Mouse (Mus musculus) left cerebral cortex, adult 9 months (tissue): ENCODE measurements at regions not wholly inside any gene's neighbourhood (a gene's known extent, or its start where the extent isn't known, plus 50 kb on each side); places are given as distances from the start of the nearest gene placed in this dataset.
A peak's percentile ranks its signal among the peaks of the same experiment; 100 is the strongest.

Experiments
- DNase-seq, 2 experiments: peaks; one replicate each; pipeline ENCODE4 v3.0.0; 2022; ENCODE audit warnings: low spot score in 2 of 2

DNA sequence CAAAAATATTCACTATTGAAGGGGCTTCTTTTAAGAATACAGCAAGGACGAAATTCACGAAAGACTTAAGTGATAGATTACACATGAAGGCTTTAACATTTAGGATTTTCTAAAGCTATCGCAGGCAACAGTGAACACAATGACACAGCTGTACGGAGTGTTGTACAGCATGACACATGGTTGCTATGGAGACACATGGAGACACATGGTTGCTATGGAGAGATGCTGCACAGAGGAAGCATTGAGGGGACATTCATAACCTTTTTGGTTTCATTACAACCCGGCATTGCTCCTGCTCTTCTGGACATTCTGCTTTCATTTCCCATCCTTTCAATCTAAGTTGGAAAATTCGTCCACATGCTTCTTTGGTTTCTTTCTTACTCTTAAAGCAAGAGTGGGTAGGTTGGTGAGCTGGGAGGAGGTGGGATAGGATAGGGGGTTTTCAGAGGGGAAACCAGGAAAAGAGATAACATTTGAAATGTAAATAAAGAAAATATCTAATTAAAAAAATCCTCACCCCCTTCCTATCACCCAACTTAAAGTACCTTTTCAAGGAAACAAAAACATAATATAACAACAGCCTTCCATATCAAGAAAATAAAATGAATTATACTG lies 307.2 kb downstream of the Crisp4 start:
- peak in 1 of 2 experiments; percentile 3 for DNase-seq

DNA sequence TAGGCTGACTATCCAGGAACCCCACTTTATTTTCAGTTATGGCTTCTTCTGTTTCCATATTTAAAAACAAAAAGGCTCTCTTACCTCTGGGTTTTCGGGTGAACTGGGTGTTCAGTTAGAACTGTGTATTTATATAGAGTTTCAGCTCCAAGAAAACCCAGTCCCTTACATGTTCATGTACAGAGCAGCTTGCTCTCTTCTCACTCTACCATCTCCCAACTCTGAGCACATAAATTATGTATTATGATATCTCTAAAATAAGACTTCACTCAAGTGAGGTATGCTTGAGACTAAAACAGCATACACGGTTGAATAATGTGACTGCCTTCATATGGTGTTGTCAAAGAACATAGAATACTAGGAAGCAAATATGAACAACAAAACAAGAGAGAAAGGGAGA lies 319.8 kb downstream of the Crisp4 start:
- DNase-seq, result no peak
